Mouse (Mus musculus): ENCODE data around the gene Klk7. TPM values are rescaled to one million over a fixed set of nuclear protein-coding genes. Genes with fewer than 3 reads are reported as not detected.

The Klk7 gene
- polyA plus RNA-seq, 1 experiment, result not detected

DNA sequence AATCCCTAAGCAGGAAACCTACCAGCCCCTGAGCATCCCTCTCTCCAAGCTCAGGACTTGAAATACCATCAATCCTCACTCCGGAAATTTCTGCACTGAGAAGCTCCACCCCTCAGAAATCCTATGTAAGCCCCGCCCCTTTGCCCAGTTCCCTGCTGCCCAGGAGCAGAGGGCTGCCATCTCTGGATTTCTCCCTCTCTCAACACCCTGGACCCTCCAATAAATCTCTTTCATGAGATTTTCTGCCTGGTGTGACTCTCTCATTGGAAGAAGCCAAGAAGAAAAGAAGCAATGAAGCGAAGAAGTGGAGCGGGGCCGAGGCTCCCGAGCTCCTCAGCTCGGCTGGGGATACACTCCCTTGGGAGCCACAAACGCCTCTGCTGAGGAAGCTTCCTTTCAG lies 49.3 kb downstream of the Klk7 start:
- TF ChIP-seq POLR2A (IDR thresholded peaks at IDR 0.05; ENCODE audit: low read depth, low read length), result no peak
- no peak for TF ChIP-seq CTCF (IDR thresholded peaks at IDR 0.05; ENCODE audit: borderline replicate concordance, insufficient read depth, low read length)
- Histone ChIP-seq H3K4me3 (ENCODE audit: insufficient read depth, low read length) (no peak overlapping the region), H3K4me1 (ENCODE audit: control insufficient read depth, insufficient read depth, low read length) (no peaks in the 10 kb centered on the region), H3K27ac (ENCODE audit: insufficient read depth, low read length) (no peak overlapping the region)

Other genes with a start within 250 kb of the Klk7 start
- 2.8 and 4.1 TPM in 2 replicates for gene Zfp658, start 249.0 kb upstream of the Klk7 start, polyA plus RNA-seq (2011; ENCODE audit: insufficient read length, low read depth, missing spikeins)
- 19.8 and 24.2 TPM in 2 replicates for gene Zfp719, start 231.7 kb upstream of the Klk7 start, polyA plus RNA-seq (2011; ENCODE audit: insufficient read length, low read depth, missing spikeins)
- not detected in 2 replicates for gene Zfp819, start 204.1 kb upstream of the Klk7 start, polyA plus RNA-seq (2011; ENCODE audit: insufficient read length, low read depth, missing spikeins)
- not detected in 2 replicates for gene Ceacam18, start 176.6 kb upstream of the Klk7 start, polyA plus RNA-seq (2011; ENCODE audit: insufficient read length, low read depth, missing spikeins)
- not detected in 2 replicates for gene Siglece, start 151.1 kb upstream of the Klk7 start, polyA plus RNA-seq (2011; ENCODE audit: insufficient read length, low read depth, missing spikeins)
- gene Ctu1, start 139.3 kb upstream of the Klk7 start, polyA plus RNA-seq (2011; ENCODE audit: insufficient read length, low read depth, missing spikeins), result 6.5 and 6.6 TPM in 2 replicates
- gene Klk14, start 120.9 kb upstream of the Klk7 start, polyA plus RNA-seq (2011; ENCODE audit: insufficient read length, low read depth, missing spikeins), result not detected in 2 replicates
- not detected in 2 replicates for gene Klk13, start 98.7 kb upstream of the Klk7 start, polyA plus RNA-seq (2011; ENCODE audit: insufficient read length, low read depth, missing spikeins)
- gene Klk12, start 42.4 kb upstream of the Klk7 start, polyA plus RNA-seq (2011; ENCODE audit: insufficient read length, low read depth, missing spikeins), result not detected in 2 replicates
- not detected in 2 replicates for gene Klk11, start 36.7 kb upstream of the Klk7 start, polyA plus RNA-seq (2011; ENCODE audit: insufficient read length, low read depth, missing spikeins)
- gene Klk10, start 30.3 kb upstream of the Klk7 start, polyA plus RNA-seq (2011; ENCODE audit: insufficient read length, low read depth, missing spikeins), result 0.63 and 1.8 TPM in 2 replicates
- gene Klk9, start 19.4 kb upstream of the Klk7 start, polyA plus RNA-seq (2011; ENCODE audit: insufficient read length, low read depth, missing spikeins), result not detected in 2 replicates
- gene Klk8, start 13.7 kb upstream of the Klk7 start, polyA plus RNA-seq (2011; ENCODE audit: insufficient read length, low read depth, missing spikeins), result 6.2 and 12.8 TPM in 2 replicates
- gene Klk6, start 13.2 kb downstream of the Klk7 start, polyA plus RNA-seq (2011; ENCODE audit: insufficient read length, low read depth, missing spikeins), result not detected in 2 replicates
- not detected in 2 replicates for gene Klk5, start 30.7 kb downstream of the Klk7 start, polyA plus RNA-seq (2011; ENCODE audit: insufficient read length, low read depth, missing spikeins)
- not detected in 2 replicates for gene Klk4, start 69.9 kb downstream of the Klk7 start, polyA plus RNA-seq (2011; ENCODE audit: insufficient read length, low read depth, missing spikeins)
- gene Klk15, start 122.4 kb downstream of the Klk7 start, polyA plus RNA-seq (2011; ENCODE audit: insufficient read length, low read depth, missing spikeins), result not detected in 2 replicates
- gene Klk1b8, start 139.4 kb downstream of the Klk7 start, polyA plus RNA-seq (2011; ENCODE audit: insufficient read length, low read depth, missing spikeins), result not detected in 2 replicates
- not detected in 2 replicates for gene Klk1b1, start 155.5 kb downstream of the Klk7 start, polyA plus RNA-seq (2011; ENCODE audit: insufficient read length, low read depth, missing spikeins)
- gene Klk1b9, start 164.8 kb downstream of the Klk7 start, polyA plus RNA-seq (2011; ENCODE audit: insufficient read length, low read depth, missing spikeins), result not detected in 2 replicates
- gene Klk1b11, start 184.6 kb downstream of the Klk7 start, polyA plus RNA-seq (2011; ENCODE audit: insufficient read length, low read depth, missing spikeins), result not detected in 2 replicates
- gene Klk1b26, start 200.9 kb downstream of the Klk7 start, polyA plus RNA-seq (2011; ENCODE audit: insufficient read length, low read depth, missing spikeins), result not detected in 2 replicates
- not detected in 2 replicates for gene Klk1b27, start 241.0 kb downstream of the Klk7 start, polyA plus RNA-seq (2011; ENCODE audit: insufficient read length, low read depth, missing spikeins)

Data from embryonic fibroblast, embryonic 13.5 days (primary cell).